Mouse (Mus musculus): ENCODE results near the gene Fam131c. TPM values are rescaled to one million over a fixed set of nuclear protein-coding genes. Genes with fewer than 3 reads are reported as not detected.

The Fam131c gene
- total and polyA plus RNA-seq, 2 experiments = 0.46 to 10.3 TPM

DNA sequence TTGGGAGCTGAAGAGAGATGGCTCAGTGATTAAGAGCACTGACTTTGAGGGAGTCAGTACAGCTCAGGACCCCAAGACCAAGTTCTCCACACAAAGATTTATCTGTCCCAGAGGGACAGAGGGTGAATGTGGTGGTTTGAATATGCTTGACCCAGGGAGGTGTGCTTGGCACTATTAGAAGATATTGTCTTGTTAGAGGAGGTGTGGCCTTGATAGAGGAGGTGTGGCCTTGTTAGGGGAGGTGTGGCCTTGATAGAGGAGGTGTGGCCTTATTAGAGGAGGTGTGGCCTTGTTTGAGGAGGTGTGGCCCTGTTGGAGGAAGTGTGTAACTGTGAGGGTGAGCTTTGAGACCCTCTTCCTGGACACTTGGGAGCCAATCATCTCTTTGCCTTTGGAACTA is 10.2 kb upstream of the Fam131c start:
- no peak for DNase-seq (ENCODE audit: extremely low read depth, low read depth, low spot score)
- no peaks in the 10 kb centered on the region for H3K79me2 ChIP-seq (ENCODE audit: control insufficient read depth, insufficient read depth, low read length)
- H3K27me3 ChIP-seq (ENCODE audit: control insufficient read depth, insufficient read depth, low read length) = no peaks in the 10 kb centered on the region
- H3K4me1 ChIP-seq (ENCODE audit: control insufficient read depth, insufficient read depth, low read length) = peaks cover 6% of the 10 kb centered on the region
- TF ChIP-seq CTCF (IDR thresholded peaks at IDR 0.05; ENCODE audit: low read depth, low read length) (no peak), POLR2A (IDR thresholded peaks at IDR 0.05; ENCODE audit: extremely low read depth, insufficient read depth, low read length) (no peak)
- H3K36me3 ChIP-seq (ENCODE audit: control insufficient read depth, insufficient read depth, low read length) = no peaks in the 10 kb centered on the region
- H3K27ac ChIP-seq (replicated peaks; ENCODE audit: insufficient read depth, low read depth, low read length) = no peak overlapping the region
- no peak overlapping the region for H3K4me3 ChIP-seq (ENCODE audit: insufficient read depth, low read depth, low read length)
- H3K9ac ChIP-seq (ENCODE audit: low read depth, low read length) = no peak overlapping the region

DNA sequence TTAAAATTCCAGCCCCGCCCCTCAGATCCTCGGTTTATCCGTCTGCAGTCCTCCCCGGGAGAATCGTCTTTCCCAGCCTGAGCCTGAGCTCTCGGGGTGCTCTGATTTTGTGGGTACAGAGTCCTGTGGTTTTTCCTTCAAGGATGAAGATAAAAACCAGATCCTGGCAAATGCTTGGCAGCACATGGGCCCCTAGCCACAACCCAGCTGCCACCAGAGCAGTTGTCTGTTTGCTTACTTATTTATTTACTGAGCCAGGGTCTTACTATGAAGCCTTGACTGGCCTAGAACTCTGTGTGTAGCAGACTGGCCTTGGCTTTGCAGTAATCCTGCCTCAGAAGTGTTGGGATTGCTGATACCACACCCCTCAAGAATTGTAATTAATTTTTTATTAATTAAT is 8.8 kb upstream of the Fam131c start:
- Histone ChIP-seq H3K79me2 (ENCODE audit: control insufficient read depth, insufficient read depth, low read length) (no peaks in the 10 kb centered on the region), H3K9ac (ENCODE audit: low read depth, low read length) (no peak overlapping the region), H3K27me3 (ENCODE audit: control insufficient read depth, insufficient read depth, low read length) (no peaks in the 10 kb centered on the region), H3K27ac (replicated peaks; ENCODE audit: insufficient read depth, low read depth, low read length) (no peak overlapping the region), H3K4me1 (ENCODE audit: control insufficient read depth, insufficient read depth, low read length) (peaks cover 15% of the 10 kb centered on the region), H3K4me3 (ENCODE audit: insufficient read depth, low read depth, low read length) (no peak overlapping the region), H3K36me3 (ENCODE audit: control insufficient read depth, insufficient read depth, low read length) (no peaks in the 10 kb centered on the region)
- TF ChIP-seq CTCF (IDR thresholded peaks at IDR 0.05; ENCODE audit: low read depth, low read length) = no peak
- TF ChIP-seq POLR2A (IDR thresholded peaks at IDR 0.05; ENCODE audit: extremely low read depth, insufficient read depth, low read length) = no peak
- WGBS = 97% methylated on average over 6 of the region's 6 CpGs
- no peak for DNase-seq (ENCODE audit: extremely low read depth, low read depth, low spot score)

- no peak overlapping the region for H3K4me3 ChIP-seq (ENCODE audit: insufficient read depth, low read depth, low read length)
- 54% methylated on average over 7 of the region's 7 CpGs for WGBS
- no peaks in the 10 kb centered on the region for H3K79me2 ChIP-seq (ENCODE audit: control insufficient read depth, insufficient read depth, low read length)
- peak; percentile 28; the same call in 1 of the 2 replicates for TF ChIP-seq CTCF (IDR thresholded peaks at IDR 0.05; ENCODE audit: low read depth, low read length)
- no peak for TF ChIP-seq POLR2A (IDR thresholded peaks at IDR 0.05; ENCODE audit: extremely low read depth, insufficient read depth, low read length)
- no peak overlapping the region for H3K27ac ChIP-seq (replicated peaks; ENCODE audit: insufficient read depth, low read depth, low read length)
- peak; percentile 48 for DNase-seq (ENCODE audit: extremely low read depth, low read depth, low spot score)
- peaks cover 16% of the 10 kb centered on the region for H3K4me1 ChIP-seq (ENCODE audit: control insufficient read depth, insufficient read depth, low read length)
- no peaks in the 10 kb centered on the region for H3K36me3 ChIP-seq (ENCODE audit: control insufficient read depth, insufficient read depth, low read length)
- H3K9ac ChIP-seq (ENCODE audit: low read depth, low read length) = no peak overlapping the region
- no peaks in the 10 kb centered on the region for H3K27me3 ChIP-seq (ENCODE audit: control insufficient read depth, insufficient read depth, low read length)
These were observed 7.2 kb upstream of the Fam131c start for GRCm38 (mm10) chr4:141360846-141361245.

- H3K36me3 ChIP-seq (ENCODE audit: control insufficient read depth, insufficient read depth, low read length) = no peaks in the 10 kb centered on the region
- 13% methylated on average over 11 of the region's 11 CpGs for WGBS
- no peak overlapping the region for H3K4me3 ChIP-seq (ENCODE audit: insufficient read depth, low read depth, low read length)
- no peaks in the 10 kb centered on the region for H3K27me3 ChIP-seq (ENCODE audit: control insufficient read depth, insufficient read depth, low read length)
- H3K79me2 ChIP-seq (ENCODE audit: control insufficient read depth, insufficient read depth, low read length) = no peaks in the 10 kb centered on the region
- peak; percentile 98 for DNase-seq (ENCODE audit: extremely low read depth, low read depth, low spot score)
- peaks cover 18% of the 10 kb centered on the region for H3K4me1 ChIP-seq (ENCODE audit: control insufficient read depth, insufficient read depth, low read length)
- TF ChIP-seq POLR2A (IDR thresholded peaks at IDR 0.05; ENCODE audit: extremely low read depth, insufficient read depth, low read length) = no peak
- TF ChIP-seq CTCF (IDR thresholded peaks at IDR 0.05; ENCODE audit: low read depth, low read length) = peak; percentile 70
- peak overlapping the region; percentile 75 for H3K27ac ChIP-seq (replicated peaks; ENCODE audit: insufficient read depth, low read depth, low read length)
- H3K9ac ChIP-seq (ENCODE audit: low read depth, low read length) = peak overlapping the region; percentile 22
These were observed 5.0 kb upstream of the Fam131c start for GRCm38 (mm10) chr4:141362937-141363548.

- Histone ChIP-seq H3K9ac (ENCODE audit: low read depth, low read length) (no peak overlapping the region), H3K4me1 (ENCODE audit: control insufficient read depth, insufficient read depth, low read length) (peaks cover 18% of the 10 kb centered on the region), H3K79me2 (ENCODE audit: control insufficient read depth, insufficient read depth, low read length) (no peaks in the 10 kb centered on the region), H3K36me3 (ENCODE audit: control insufficient read depth, insufficient read depth, low read length) (no peaks in the 10 kb centered on the region), H3K4me3 (ENCODE audit: insufficient read depth, low read depth, low read length) (no peak overlapping the region), H3K27ac (replicated peaks; ENCODE audit: insufficient read depth, low read depth, low read length) (no peak overlapping the region), H3K27me3 (ENCODE audit: control insufficient read depth, insufficient read depth, low read length) (no peaks in the 10 kb centered on the region)
- TF ChIP-seq POLR2A (IDR thresholded peaks at IDR 0.05; ENCODE audit: extremely low read depth, insufficient read depth, low read length) = no peak
- no peak for TF ChIP-seq CTCF (IDR thresholded peaks at IDR 0.05; ENCODE audit: low read depth, low read length)
- no peak for DNase-seq (ENCODE audit: extremely low read depth, low read depth, low spot score)
- WGBS = 77% methylated on average over 8 of the region's 8 CpGs
These were observed 2.9 kb upstream of the Fam131c start for GRCm38 (mm10) chr4:141365126-141365525.

- no peak for DNase-seq (ENCODE audit: extremely low read depth, low read depth, low spot score)
- H3K9ac ChIP-seq (ENCODE audit: low read depth, low read length) = no peak overlapping the region
- TF ChIP-seq POLR2A (IDR thresholded peaks at IDR 0.05; ENCODE audit: extremely low read depth, insufficient read depth, low read length) = no peak
- TF ChIP-seq CTCF (IDR thresholded peaks at IDR 0.05; ENCODE audit: low read depth, low read length) = no peak
- peaks cover 18% of the 10 kb centered on the region for H3K4me1 ChIP-seq (ENCODE audit: control insufficient read depth, insufficient read depth, low read length)
- H3K27me3 ChIP-seq (ENCODE audit: control insufficient read depth, insufficient read depth, low read length) = no peaks in the 10 kb centered on the region
- H3K4me3 ChIP-seq (ENCODE audit: insufficient read depth, low read depth, low read length) = no peak overlapping the region
- no peaks in the 10 kb centered on the region for H3K79me2 ChIP-seq (ENCODE audit: control insufficient read depth, insufficient read depth, low read length)
- H3K36me3 ChIP-seq (ENCODE audit: control insufficient read depth, insufficient read depth, low read length) = no peaks in the 10 kb centered on the region
- no peak overlapping the region for H3K27ac ChIP-seq (replicated peaks; ENCODE audit: insufficient read depth, low read depth, low read length)
- 89% methylated on average over 7 of the region's 7 CpGs for WGBS
These were observed 2.1 kb upstream of the Fam131c start for GRCm38 (mm10) chr4:141365876-141366275.

Measured in liver, adult 2 months (tissue).